12 mouse cellular contexts compared by ENCODE assay signal in the genomic region with DNA sequence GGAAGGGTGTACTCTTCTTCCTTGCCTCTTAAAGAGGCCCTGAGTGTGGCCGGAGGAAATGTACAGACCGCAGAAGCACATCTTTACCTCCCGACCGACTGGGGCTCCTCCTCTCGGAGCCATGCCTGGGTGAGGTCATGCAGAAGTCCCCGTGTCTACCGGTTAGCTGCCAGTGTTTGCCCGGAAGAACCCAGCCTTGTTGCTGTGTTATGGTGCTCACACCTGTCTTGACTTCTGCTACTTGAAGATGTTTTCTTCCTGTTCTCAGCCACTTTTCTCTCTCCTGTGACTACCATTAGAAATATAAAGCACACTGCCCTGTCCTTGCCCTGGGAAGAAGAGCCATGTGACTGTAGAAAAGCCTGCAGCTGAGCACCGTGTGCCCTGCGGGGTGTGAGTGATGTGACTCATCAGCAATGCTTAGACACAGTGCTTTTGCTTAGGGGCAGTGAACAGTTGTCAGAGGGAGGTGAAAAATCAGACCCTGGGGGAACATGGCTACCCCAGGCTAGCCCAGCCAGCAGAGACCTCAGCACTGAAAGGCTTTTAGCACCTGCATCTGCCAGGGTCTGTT.
DNase-seq lines count a peak whose midpoint lies in the region; ATAC-seq and TF ChIP-seq lines count a peak whose summit lies in the region.
"Had no signal": no experiment of that assay in that cellular context is flagged by ENCODE, and none has a peak within 500 bp of the region (broad histone marks: within the 10 kb centered on the region; RNA-seq: fewer than 3 reads in every experiment).

No protein-coding gene starts in this region.

- no peak overlapping the region for H3K9ac ChIP-seq in midbrain, embryonic 16.5 days (ENCODE audit: low read depth, low read length)
- H3K9ac ChIP-seq in midbrain, embryonic 13.5 days (replicated peaks): no peak overlapping the region
- H3K9ac ChIP-seq: limb, embryonic 12.5 days; lung, embryonic 14.5 days had no signal

- 83% methylated on average over 10 of the region's 10 CpGs for WGBS in midbrain, embryonic 16.5 days
- WGBS in midbrain, embryonic 13.5 days: 85% methylated on average over 10 of the region's 10 CpGs
- WGBS in olfactory bulb, adult 2 months: 62% methylated on average over 10 of the region's 10 CpGs

- intact Hi-C loops in left cerebral cortex, postnatal 10 days (cut with DNase I): no loop called here

- H3K4me3 ChIP-seq in midbrain, embryonic 16.5 days (ENCODE audit: low read depth, low read length): no peak overlapping the region
- H3K4me3 ChIP-seq in midbrain, embryonic 13.5 days (replicated peaks): no peak overlapping the region
- no peak overlapping the region for H3K4me3 ChIP-seq in olfactory bulb, adult 2 months (ENCODE audit: insufficient read depth, low read depth, low read length)
- H3K4me3 ChIP-seq: limb, embryonic 12.5 days had no signal

- TF ChIP-seq CTCF in olfactory bulb, adult 2 months (IDR thresholded peaks at IDR 0.05; ENCODE audit: insufficient read depth, low read depth, low read length): no peak

- no peak overlapping the region for H3K4me2 ChIP-seq in midbrain, embryonic 16.5 days (ENCODE audit: low read length)
- no peak overlapping the region for H3K4me2 ChIP-seq in midbrain, embryonic 13.5 days (replicated peaks)
- H3K4me2 ChIP-seq: heart, embryonic 11.5 days; limb, embryonic 12.5 days; lung, embryonic 14.5 days had no signal

- no peak for ATAC-seq in midbrain, embryonic 16.5 days
- no peak for ATAC-seq in midbrain, embryonic 13.5 days
- ATAC-seq: intestine, embryonic 16.5 days had no signal

- peaks cover 31% of the 10 kb centered on the region for H3K36me3 ChIP-seq in midbrain, embryonic 16.5 days (ENCODE audit: control insufficient read depth, insufficient read depth, low read length)
- H3K36me3 ChIP-seq in midbrain, embryonic 13.5 days: peaks cover 98% of the 10 kb centered on the region

- H3K4me1 ChIP-seq in midbrain, embryonic 16.5 days (ENCODE audit: control insufficient read depth, insufficient read depth, low read length): no peaks in the 10 kb centered on the region
- H3K4me1 ChIP-seq in midbrain, embryonic 13.5 days (replicated peaks): no peaks in the 10 kb centered on the region
- peaks cover 28% of the 10 kb centered on the region for H3K4me1 ChIP-seq in olfactory bulb, adult 2 months (ENCODE audit: control insufficient read depth, insufficient read depth, low read length)
- H3K4me1 ChIP-seq: limb, embryonic 12.5 days had no signal

- no peaks in the 10 kb centered on the region for H3K27me3 ChIP-seq in midbrain, embryonic 16.5 days (ENCODE audit: control insufficient read depth, insufficient read depth, low read depth, low read length)
- H3K27me3 ChIP-seq in midbrain, embryonic 13.5 days: no peaks in the 10 kb centered on the region
- H3K27me3 ChIP-seq: limb, embryonic 12.5 days had no signal

- no peak for TF ChIP-seq POLR2A in olfactory bulb, adult 2 months (IDR thresholded peaks at IDR 0.05; ENCODE audit: insufficient read depth, low read depth, low read length)

- H3K9me3 ChIP-seq in midbrain, embryonic 16.5 days (replicated peaks; ENCODE audit: control insufficient read depth, low read length, poor library complexity, severe bottlenecking): no peaks in the 10 kb centered on the region
- no peaks in the 10 kb centered on the region for H3K9me3 ChIP-seq in midbrain, embryonic 13.5 days
- H3K9me3 ChIP-seq: limb, embryonic 12.5 days had no signal

- H3K27ac ChIP-seq in midbrain, embryonic 16.5 days (ENCODE audit: low read length): peak overlapping the region; percentile 54
- no peak overlapping the region for H3K27ac ChIP-seq in midbrain, embryonic 13.5 days
- 0 out of 2 replicates have a peak overlapping the region, but pooled peaks have one; percentile 21 for H3K27ac ChIP-seq in olfactory bulb, adult 2 months (ENCODE audit: insufficient read depth, low read depth, low read length)
- H3K27ac ChIP-seq: limb, embryonic 12.5 days had no signal

- DNase-seq in cerebellum, adult 11-12 months: peak; percentile 53
- DNase-seq in cerebellum, postnatal 4 days (ENCODE audit: low spot score in 2 of 2): no peak
- DNase-seq in cerebellum, adult 9-11 months: peak; percentile 62
- DNase-seq in frontal cortex, postnatal 36 days (ENCODE audit: low spot score in 2 of 2): no peak
- no peak for DNase-seq in left cerebral cortex, postnatal 10 days (ENCODE audit: extremely low spot score in 1 of 2, low spot score in 2 of 2)
- DNase-seq: lung, embryonic 14.5 days had no signal

Comparison
In these comparisons a context has a peak if more than half of its experiments do, and no peak if none do; other contexts are left out.
1. DNase-seq: peak in cerebellum, adult 11-12 months (single experiment) and cerebellum, adult 9-11 months (single experiment); none in cerebellum, postnatal 4 days (0 of 2), frontal cortex, postnatal 36 days (0 of 2) and left cerebral cortex, postnatal 10 days (0 of 2).